Mouse (Mus musculus): ENCODE measurements around the gene Ufsp1.

Ufsp1 gene

DNA sequence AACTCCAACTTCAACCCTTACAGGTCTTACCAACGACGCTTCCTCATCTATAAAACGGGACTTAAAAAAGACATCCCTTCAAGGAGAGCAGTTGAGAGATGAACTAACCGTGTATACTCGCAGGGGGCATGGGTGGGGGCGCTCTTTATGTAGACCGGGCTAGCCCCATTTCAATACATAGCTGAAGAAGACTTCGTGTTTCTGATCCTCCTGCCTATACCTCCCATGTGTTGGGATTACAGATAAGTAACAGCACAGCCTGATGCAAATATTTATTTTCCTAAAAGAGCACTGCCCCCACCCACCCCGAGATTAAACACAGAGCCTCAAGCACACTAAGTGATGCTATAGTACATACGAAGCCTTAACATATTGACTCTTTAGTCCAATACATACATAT is 39.9 kb downstream of the Ufsp1 start:
- DNase-seq (ENCODE audit: low spot score), result no peak

DNA sequence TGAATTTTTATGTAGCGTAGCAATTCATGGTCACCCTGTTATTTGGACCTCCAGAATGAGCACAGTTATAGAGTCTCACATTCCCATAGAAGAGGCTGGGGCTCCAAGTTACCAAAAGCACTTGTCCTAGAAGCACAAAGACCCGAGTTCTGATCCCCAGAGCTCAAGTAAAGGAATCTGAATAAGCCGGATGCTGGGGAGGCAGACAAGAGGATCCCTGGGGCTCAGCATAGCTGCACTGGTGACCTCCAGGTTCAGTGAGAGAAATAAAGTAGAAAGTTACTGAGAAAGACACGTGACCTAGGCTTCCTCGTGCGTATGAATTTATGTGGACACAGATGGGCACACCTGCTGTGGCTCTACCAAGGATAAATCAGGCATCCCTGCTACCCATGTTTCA is 40.6 kb downstream of the Ufsp1 start:
- no peak for DNase-seq (ENCODE audit: low spot score)

DNA sequence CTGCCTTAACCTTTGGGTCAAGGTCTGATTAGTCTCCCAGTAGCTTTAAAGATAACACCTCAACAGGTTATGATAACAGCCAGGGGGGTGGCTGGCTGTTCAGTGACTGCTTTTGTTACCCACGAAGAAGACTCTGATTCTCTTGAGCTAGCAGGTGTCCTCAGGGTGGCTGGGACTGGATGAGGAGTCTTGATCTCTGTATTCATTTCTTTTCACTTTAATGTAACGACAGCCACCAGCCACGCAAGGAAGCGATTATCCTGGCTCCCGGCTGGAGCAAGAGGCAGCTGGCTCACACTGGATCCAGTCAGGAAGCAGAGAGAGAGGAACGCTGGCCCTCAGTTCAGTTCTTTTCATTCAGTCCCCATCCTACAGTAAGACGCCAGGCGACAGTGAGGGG is 42.8 kb downstream of the Ufsp1 start:
- no peak for DNase-seq (ENCODE audit: low spot score)

DNA sequence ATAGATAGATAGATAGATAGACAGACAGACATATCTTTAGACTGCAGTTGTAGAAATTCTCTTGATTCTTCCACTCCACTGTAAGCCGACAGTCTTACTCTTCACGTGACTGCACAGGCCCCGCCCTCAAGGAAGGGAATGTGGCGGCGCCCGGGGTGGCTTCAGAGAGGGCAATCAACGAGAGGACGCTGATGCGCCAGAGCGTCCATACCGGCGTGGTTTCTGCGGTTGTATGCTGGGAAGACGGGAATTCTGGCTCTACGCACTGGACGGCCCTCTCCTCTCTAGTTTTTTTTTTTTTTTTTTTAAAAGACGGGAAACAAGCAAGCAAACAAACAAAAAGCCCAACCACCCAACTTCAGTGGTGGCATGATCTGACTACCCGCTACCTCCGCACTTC is 43.8 kb downstream of the Ufsp1 start:
- peak; percentile 66 for DNase-seq (ENCODE audit: low spot score)

DNA sequence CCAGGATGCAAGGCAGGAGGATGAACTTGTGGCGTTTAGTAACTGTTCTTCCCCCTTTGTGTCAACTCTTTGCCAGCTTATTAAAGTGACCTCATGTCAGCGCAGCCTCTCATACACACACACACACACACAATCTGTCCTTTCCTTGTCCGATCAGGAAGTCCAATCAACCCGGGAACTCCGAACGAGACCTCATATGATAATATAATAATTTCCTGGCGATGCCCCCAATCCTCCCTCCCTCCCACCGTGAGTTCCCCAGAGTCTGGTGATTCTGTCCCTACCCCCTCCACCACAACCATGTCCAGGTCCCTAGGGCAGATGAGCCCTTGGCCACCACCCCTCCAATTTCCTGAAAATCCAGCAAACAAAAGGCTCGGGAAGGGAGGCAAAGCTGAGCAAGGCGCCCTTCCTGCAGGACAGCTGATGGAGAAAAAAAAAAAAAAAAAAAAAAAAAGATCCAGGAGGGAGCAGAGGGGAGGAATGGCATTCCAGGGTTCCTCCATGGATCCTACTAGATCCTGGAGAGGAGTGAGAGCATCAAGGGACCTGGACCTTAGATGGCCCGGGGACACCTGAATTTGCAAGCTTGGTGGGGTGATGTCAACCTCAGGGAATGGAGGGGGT is 44.3 kb downstream of the Ufsp1 start:
- DNase-seq (ENCODE audit: low spot score), result no peak

DNA sequence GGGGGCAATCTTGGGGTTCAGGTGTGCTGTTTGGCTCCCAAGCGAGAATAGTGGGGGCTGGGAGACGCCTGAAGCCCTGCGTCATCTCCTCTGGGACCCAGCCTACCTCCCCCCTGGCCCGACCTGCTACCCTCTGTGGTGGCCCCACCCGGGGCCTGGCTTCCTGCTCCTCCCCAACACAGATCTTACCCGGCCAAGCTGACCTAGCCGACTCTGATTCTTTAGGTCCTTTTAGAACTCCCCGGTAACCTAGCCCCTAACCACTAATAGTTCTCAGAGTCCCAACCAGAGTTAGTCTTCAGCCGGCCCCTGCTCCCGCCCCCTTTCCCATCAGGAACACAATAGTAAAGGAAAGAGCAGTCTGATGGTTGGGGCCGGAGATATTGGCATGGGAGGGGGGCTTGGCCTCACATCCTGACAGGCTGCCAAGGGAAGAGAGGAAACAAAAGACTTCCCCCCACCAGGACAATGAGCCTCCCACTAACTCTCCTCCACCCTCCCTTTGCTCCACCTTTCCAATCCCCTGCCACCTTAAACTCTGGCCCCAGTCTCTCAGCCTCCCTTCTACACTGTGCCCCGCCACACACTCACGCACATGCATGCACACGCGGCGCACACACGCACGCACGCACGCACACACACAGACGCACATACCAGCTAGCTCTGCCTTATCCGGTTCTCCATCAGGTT is 45.0 kb downstream of the Ufsp1 start:
- no peak for DNase-seq (ENCODE audit: low spot score)

DNA sequence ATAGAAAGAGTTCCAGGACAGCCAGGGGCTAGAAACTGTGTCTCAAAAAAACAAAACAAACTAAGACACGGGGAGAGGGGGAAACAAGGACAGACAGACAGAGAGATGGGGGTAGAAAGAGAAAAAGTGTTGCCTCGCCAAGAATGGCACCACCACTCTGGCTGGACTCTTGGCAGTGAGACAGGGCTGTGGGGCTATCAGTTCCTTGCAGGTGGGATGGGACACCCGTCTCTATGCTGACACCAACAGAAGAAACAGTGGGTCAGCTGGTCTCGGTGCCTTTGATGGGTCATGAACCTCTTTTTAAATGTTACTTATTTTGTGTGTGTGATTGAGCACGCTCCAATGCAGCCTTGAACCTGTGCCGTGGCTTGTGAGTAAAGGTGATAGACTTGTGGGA is 45.8 kb downstream of the Ufsp1 start:
- no peak for DNase-seq (ENCODE audit: low spot score)

DNA sequence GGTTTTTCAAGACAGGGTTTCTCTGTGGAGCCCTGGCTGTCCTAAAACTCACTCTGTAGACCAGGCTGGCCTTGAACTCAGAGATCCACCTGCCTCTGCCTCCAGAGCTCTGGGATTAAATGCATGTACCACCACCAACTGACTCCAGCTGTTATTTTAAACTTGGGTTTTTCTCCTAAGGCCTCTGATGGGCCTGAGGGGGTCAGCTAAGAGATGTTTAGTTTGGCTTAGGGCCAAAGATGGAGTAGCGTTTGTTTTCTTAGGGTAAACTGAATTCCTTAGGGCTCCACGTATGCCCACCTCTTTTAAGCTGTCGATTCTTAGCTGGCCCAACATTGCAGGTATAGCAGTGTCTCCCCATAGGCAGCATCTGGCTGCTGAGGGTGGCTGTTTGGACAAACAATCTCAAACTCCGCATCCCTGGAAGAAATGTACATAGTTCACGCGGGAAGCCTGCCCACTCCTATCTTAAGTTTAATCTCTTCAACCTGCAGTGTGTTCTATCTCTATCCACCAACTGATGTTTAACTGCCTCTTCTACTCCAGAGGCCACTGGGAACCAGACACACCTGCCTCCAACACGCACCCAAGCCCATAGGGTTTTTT is 48.1 kb downstream of the Ufsp1 start:
- no peak for DNase-seq (ENCODE audit: low spot score)

DNA sequence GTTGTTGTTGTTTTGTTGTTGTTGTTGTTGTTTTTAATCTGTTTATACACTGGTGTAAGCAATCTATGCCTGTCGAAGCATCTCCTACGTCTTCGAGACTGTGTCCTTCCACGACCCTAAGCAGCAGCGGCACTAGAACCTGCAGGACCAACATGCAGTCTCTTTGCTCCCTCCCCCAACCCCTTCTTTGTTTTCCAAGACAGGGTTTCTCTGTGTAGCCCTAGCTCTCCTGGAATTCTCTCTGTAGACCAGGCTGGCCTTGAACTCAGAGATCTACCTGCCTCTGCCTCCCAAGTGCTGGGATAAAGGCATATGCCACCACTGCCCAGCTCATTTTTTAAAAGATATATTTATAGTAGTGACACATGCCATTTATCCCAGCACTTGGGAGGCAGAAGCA is 49.0 kb downstream of the Ufsp1 start:
- no peak for DNase-seq (ENCODE audit: low spot score)

DNA sequence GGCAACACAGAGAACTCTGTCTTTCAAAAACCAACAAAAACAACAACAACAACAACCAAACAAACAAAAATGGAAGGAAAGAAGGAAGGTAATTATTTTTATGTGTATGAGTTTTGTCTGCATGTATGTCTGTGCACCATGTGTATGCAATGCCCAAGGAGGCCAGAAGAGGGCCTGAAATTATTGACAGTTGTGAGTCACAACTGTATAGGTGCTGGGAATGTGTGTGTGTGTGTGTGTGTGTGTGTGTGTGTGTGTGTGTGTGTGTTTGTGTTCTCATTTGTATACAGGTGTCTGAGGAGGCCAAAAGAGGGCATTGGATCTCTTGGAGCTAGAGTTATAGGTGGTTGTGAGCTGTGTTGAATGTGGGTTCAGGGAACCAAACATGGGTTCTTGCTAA is 49.4 kb downstream of the Ufsp1 start:
- no peak for DNase-seq (ENCODE audit: low spot score)

Data from T-cell, adult 2 months (primary cell).